Mouse (Mus musculus): Measurements from ENCODE around the gene Fam129a.

DNA sequence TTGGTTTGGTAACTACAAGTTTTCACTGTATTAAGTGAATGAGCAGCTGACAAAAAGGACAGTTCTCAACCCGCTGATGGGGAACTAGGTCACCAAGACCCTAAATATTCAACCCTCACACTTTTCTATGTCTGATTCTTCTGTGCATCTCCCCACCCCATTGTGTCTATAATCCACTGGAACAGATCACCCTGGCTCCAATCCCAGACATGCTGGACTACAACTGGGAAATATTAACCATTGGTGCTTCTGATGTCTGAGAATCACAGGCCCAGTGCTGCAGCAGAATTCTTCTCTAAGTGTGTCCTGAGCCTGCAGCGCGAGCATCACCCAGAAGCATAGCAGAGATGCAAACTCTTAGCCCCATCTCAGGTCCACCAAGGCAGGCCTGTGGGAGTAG is 110.0 kb downstream of the Fam129a start:
- TF ChIP-seq CTCF (IDR thresholded peaks at IDR 0.05; ENCODE audit: borderline replicate concordance, control insufficient read depth, extremely low read depth, insufficient read depth, low read length, poor library complexity) (no peak), POLR2A (IDR thresholded peaks at IDR 0.05; ENCODE audit: control insufficient read depth, extremely low read depth, insufficient read depth, low read length, poor library complexity) (no peak)

All from thymus, adult 2 months (tissue).